ENCODE assay signal across 8 mouse cellular contexts in the genomic region with DNA sequence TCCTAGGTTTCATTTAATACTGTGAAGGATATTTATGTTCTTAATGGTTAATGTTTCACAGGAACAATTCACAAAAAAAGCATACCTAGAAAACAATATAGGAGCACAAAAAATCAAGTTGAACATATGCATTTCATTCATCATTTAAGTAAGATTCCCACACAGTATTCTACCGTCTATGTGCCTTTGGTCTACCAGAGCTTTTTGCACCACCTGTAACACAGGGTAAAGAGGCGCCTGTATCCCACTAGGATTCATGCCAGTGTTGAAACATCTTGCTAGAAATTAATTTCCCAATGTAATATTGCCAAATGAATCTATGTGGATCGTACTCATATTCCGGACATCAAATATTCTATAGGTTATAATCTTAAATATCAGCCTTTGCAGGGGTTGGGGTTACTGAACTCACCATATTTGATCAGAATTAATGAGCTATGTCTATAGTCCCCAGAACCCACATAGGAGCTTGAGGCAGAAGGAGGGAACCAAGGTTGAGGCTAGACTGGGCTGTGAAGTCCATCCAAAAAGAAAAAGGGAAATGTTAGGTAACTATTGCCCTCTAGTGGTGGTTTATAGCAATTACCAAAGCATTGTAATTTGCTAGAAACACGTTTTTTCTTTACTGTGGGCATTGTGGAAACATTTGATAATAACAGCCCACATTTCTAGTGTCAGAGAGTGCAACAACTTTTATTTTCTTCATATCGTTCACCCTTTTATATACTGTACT.
A peak's percentile ranks its signal among the peaks of the same experiment; 100 is the strongest.
DNase-seq lines count a peak whose midpoint lies in the region; ATAC-seq and TF ChIP-seq lines count a peak whose summit lies in the region.

No protein-coding gene starts in this region.

- H3K4me1 ChIP-seq in G1E (ENCODE audit: insufficient read depth, low read depth, low read length): no peaks in the 10 kb centered on the region

- no peaks in the 10 kb centered on the region for H3K27me3 ChIP-seq in G1E (ENCODE audit: insufficient read depth, low read length)

- H3K4me3 ChIP-seq in layer of hippocampus, adult 2 months: no peak overlapping the region
- H3K4me3 ChIP-seq in G1E (ENCODE audit: low read depth, low read length): no peak overlapping the region

- peak; percentile 87 for TF ChIP-seq CTCF in layer of hippocampus, adult 2 months (conservative IDR thresholded peaks at IDR 0.05)
- peak; percentile 57 for TF ChIP-seq CTCF in G1E (IDR thresholded peaks at IDR 0.05; ENCODE audit: low read depth, low read length)

- no peaks in the 10 kb centered on the region for H3K9me3 ChIP-seq in G1E (replicated peaks)

- H3K36me3 ChIP-seq in G1E (replicated peaks): no peaks in the 10 kb centered on the region

- ATAC-seq in G1E (ENCODE audit: extremely low read depth, insufficient number of reproducible peaks, low FRiP score, poor library complexity, severe bottlenecking): no peak

- H3K27ac ChIP-seq in layer of hippocampus, adult 2 months: no peak overlapping the region

- DNase-seq in layer of hippocampus, adult 2 months (ENCODE audit: low spot score in 2 of 2): peak in 1 of 2 experiments; percentile 10
- no peak for DNase-seq in layer of hippocampus, postnatal 25 days (ENCODE audit: extremely low spot score in 1 of 2, low spot score in 1 of 2)
- peak; percentile 1 for DNase-seq in G1E (ENCODE audit: low spot score)
- DNase-seq in cerebellum, adult 9-11 months: peak; percentile 3
- peak; percentile 44 for DNase-seq in hindlimb bud, embryonic 11.5 days (ENCODE audit: extremely low spot score, low read depth, low spot score)
- no peak for DNase-seq in adrenal gland, postnatal 36 days
- DNase-seq in urinary bladder, postnatal 25 days (ENCODE audit: low spot score): no peak
- no peak for DNase-seq in layer of hippocampus, adult 9-11 months

Comparison
In these comparisons a context has a peak if more than half of its experiments do, and no peak if none do; other contexts are left out.
1. DNase-seq: peak in G1E (single experiment), cerebellum, adult 9-11 months (single experiment) and hindlimb bud, embryonic 11.5 days (single experiment); none in layer of hippocampus, postnatal 25 days (0 of 2), adrenal gland, postnatal 36 days (0 of 2), urinary bladder, postnatal 25 days (single experiment) and layer of hippocampus, adult 9-11 months (single experiment).